Mouse (Mus musculus) limb, embryonic 13.5 days (tissue): ENCODE results near the gene Ism2. TPM values are rescaled to one million over a fixed set of nuclear protein-coding genes. Genes with fewer than 3 reads are reported as not detected.

Source experiments
- microRNA-seq: library from miRNA; unstranded; fragments of <30 nt; microRNA quantifications from one replicate; pipeline ENCODE4, GENCODE M21; 2016
- polyA plus RNA-seq: library from polyadenylated mRNA; unstranded; fragments of >200 nt; fragmentation: Nextera tagmentation; extraction: Ambion mirVana; gene quantifications from 2 replicates; pipeline ENCODE4 v1.2.1, GENCODE M21; 2015

The Ism2 gene
- polyA plus RNA-seq, 1 experiment from 2014 or later, result 1.5 TPM

Small RNA genes lying within 50 kb of the gene (microRNA-seq; reads per million reads assigned to microRNA genes)
- not detected for gene Gm47293

Other genes with a start within 250 kb of the Ism2 start
- 0.23 and 0.42 TPM in 2 replicates for gene Ngb, start 197.2 kb downstream of the Ism2 start, polyA plus RNA-seq
- gene Gstz1, start 152.5 kb downstream of the Ism2 start, polyA plus RNA-seq, result 34.7 and 37.1 TPM in 2 replicates
- 14.6 and 17.6 TPM in 2 replicates for gene Pomt2, start 151.7 kb downstream of the Ism2 start, polyA plus RNA-seq
- 1.6 and 2.0 TPM in 2 replicates for gene Samd15, start 100.0 kb downstream of the Ism2 start, polyA plus RNA-seq
- 2.2 and 2.5 TPM in 2 replicates for gene Tmed8, start 99.3 kb downstream of the Ism2 start, polyA plus RNA-seq
- 0.57 and 0.59 TPM in 2 replicates for gene Noxred1, start 61.0 kb downstream of the Ism2 start, polyA plus RNA-seq
- gene Vipas39, start 33.4 kb downstream of the Ism2 start, polyA plus RNA-seq, result 51.9 and 52.2 TPM in 2 replicates
- 218 and 223 TPM in 2 replicates for gene Ahsa1, start 33.2 kb downstream of the Ism2 start, polyA plus RNA-seq
- gene Sptlc2, start 88.7 kb upstream of the Ism2 start, polyA plus RNA-seq, result 78.2 and 78.7 TPM in 2 replicates
- 339 and 358 TPM in 2 replicates for gene Slirp, start 144.2 kb upstream of the Ism2 start, polyA plus RNA-seq
- gene Alkbh1, start 144.3 kb upstream of the Ism2 start, polyA plus RNA-seq, result 77.1 and 78.3 TPM in 2 replicates
- gene Snw1, start 172.6 kb upstream of the Ism2 start, polyA plus RNA-seq, result 146 and 148 TPM in 2 replicates
- not detected in 2 replicates for gene Gm5788, start 195.0 kb upstream of the Ism2 start, polyA plus RNA-seq
- gene Gm8300, start 214.6 kb upstream of the Ism2 start, polyA plus RNA-seq, result not detected in 2 replicates